Mouse (Mus musculus) T-cell, adult 66 days (primary cell): ENCODE results near the gene Gcfc2. TPM values are rescaled to one million over a fixed set of nuclear protein-coding genes. Genes with fewer than 3 reads are reported as not detected.

ENCODE experiments used
- total RNA-seq, 2 experiments: library from RNA; stranded (reverse); gene quantifications; 3 replicates in 1 of 2; 4 replicates in 1 of 2; pipeline ENCODE4 v1.2.4; 2023

The Gcfc2 gene
- total RNA-seq: 10 to 100 TPM; 21.9 to 27.5 TPM

GRCm38 (mm10) chr6:81923523-81924142 is at the start of gene Gcfc2:
Gcfc2 (plus strand) TSS chr6:81923669.

GRCm38 (mm10) chr6:81965296-81966067 is 42.0 kb downstream of the Gcfc2 start, which contains the start of gene Mrpl19:
Mrpl19 (minus strand) TSS chr6:81965958.

Other genes with a start within 250 kb of the Gcfc2 start
- gene Mrpl19, start 42.3 kb downstream of the Gcfc2 start, total RNA-seq: 10 to 100 TPM; 25.3 to 33.1 TPM
- gene Eva1a, start 117.4 kb downstream of the Gcfc2 start, total RNA-seq: not detected